Mouse (Mus musculus): ENCODE measurements around the gene Olfr1186.

DNA sequence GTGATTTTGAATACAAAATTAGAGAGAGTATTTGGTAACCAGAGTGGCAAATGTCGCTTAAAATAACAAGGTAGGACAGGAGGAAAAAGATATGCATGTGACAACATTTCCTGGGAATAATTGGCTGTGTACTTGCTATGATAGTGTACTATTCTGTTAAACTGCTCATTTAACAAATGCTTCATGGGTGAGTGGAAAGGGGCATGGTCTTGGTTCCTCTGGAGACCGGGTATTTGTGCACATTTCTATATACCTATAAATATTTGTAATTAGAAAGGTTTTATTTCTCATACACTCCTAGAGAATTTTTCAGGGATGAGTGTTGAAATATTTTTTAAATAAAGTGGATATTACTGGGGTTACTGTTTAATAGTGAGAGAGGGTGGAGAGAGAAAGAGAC is at the start of gene Olfr1186:
- TF ChIP-seq CTCF (conservative IDR thresholded peaks at IDR 0.05; ENCODE audit: insufficient read depth, insufficient read length, low read depth, low read length) (no peak), POLR2A (IDR thresholded peaks at IDR 0.05; ENCODE audit: low read depth, low read length) (no peak)

Measured in kidney, adult 2 months (tissue).